Mouse (Mus musculus) left cerebral cortex, adult 11 months (tissue): ENCODE results near the gene Otoa.

Source experiments
- DNase-seq: peaks from one replicate; pipeline ENCODE4 v3.0.0; 2022; ENCODE audit warnings: low spot score

Otoa gene

DNA sequence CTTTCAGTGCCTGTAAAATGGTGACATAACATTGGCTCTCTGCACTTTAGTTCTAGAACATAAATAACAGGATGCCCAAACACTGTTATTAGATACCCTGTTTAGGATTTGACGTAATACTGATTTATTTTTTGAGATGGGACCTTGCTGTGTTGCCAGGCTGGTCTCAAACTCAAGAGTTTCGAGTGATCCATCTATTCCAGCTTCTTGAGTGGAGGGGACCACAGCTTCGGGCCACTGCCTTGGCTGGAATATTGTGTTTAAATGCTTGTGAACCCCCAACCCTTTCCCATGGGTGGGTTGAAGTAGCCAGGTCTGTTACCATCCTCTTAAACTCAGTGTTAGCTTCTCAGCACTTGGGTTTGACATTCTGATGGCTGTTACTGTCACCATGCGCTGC lies at the start of gene Otoa:
Otoa (plus strand) TSS at position 301 of the 400 bp plus-strand sequence.
- DNase-seq, result no peak

DNA sequence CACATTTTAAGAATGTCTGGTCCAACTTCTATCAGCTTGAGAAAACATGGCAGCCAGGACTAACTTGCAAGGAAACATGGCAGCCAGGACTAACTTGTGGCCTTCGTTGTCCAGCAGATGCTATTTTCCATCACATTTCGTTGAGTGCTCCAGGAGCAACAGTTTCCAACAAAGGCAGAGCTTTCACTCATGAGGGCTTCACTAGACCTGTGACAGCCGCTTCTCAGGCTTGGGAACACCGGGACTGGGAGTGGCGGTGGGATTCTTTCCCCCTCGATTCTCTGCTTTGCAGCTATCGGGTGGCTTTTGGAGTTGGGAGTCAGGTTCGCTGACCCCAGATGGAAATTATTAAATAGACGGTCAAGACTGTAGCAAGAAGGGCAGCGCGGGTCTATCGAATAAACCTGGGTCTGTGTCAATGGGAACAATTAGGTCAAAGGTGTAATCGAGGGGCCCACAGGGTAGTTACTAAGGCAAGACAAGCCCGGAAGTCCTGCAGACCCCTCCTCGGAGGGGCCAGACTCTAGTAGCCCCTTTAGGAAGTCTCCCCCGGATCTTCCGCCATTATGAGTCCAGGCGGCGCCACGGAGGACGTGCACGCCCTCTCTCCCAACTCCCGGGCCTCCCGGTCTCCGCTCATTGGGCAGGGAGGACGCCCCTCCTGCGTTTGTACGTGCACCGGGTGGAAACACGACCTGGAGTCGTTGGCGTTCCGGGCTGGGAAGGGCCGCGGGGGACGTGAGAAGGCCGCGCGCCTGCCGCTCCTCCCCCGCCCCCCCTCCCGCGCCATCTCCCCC lies 47.4 kb upstream of the Otoa start, which contains the start of gene Mettl9:
Mettl9 (plus strand) TSS at position 590 of the 797 bp plus-strand sequence.
- peak; percentile 83 for DNase-seq

- peak; percentile 29 for DNase-seq
These were observed 46.7 kb upstream of the Otoa start for GRCm38 (mm10) chr7:121034701-121035141.

DNA sequence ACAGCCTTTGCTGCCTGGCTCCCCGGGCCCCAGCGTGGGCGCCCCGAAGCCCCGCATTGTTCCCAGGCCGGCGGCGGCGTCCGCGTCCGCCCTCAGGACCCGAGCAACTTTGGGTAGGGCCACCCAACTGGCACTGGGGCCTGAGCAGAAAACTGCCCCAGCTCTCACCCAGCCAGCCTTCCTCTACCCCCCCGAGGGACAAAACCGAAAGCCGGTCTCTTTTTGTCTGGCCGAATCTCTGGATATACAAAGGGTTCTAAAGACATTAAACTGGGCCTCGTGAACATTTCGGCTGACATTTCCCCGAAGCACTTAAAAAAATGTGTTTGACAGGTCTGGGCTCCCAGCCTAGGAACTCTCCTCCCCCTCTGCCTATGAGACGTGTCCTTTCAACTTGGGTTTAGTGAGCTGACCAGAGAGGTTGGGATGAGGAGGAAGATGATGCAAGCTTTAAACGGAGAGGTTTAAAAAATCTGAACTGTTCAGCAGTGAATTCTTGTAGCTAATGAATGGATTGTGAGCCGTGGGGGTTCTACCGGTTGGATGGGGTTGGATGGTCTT lies 46.2 kb upstream of the Otoa start:
- no peak for DNase-seq

DNA sequence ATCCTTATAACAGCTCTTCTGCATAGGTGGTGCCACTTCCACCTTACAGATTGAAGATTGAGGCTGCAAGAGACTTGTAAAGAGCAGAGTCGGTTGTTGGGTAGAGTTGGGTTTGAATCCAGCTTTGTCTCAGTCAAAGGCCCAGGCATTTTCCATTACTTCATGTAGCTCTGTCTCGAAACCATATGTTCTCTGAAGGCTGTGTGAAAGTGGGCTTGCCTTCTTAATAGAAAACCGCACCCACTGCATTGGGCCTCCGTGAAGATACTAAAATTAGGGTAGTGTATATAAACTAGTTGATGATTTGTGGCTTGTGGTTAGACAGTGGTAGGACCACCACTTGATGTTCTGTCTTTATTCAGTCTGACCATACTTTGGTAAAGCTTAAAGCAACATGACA lies 40.9 kb upstream of the Otoa start:
- no peak for DNase-seq

- no peak for DNase-seq
These were observed 39.5 kb upstream of the Otoa start for GRCm38 (mm10) chr7:121041989-121042388.

DNA sequence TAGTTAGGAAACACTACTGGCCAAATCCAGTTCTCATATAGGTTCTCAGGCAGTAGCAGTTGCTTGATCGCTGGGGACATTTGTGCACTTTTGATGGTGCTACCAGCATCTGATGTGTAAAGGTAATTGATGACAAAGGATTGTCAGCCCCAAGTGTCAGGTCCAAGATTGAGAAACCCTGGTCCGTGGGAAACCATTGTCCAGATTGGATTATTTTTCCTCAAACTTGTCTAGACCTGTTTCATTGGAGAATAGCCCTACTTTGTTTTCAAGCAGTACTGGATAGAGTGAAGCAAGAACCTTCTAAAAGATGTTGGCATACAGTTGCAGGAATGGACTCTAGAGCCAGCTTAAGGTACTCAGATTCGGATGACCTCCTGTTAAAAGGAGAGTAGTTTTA lies 38.4 kb upstream of the Otoa start:
- DNase-seq, result no peak

- DNase-seq, result no peak
These were observed 37.9 kb upstream of the Otoa start for GRCm38 (mm10) chr7:121043510-121043909.

GRCm38 (mm10) chr7:121044251-121044650 lies 37.2 kb upstream of the Otoa start:
- DNase-seq, result no peak

DNA sequence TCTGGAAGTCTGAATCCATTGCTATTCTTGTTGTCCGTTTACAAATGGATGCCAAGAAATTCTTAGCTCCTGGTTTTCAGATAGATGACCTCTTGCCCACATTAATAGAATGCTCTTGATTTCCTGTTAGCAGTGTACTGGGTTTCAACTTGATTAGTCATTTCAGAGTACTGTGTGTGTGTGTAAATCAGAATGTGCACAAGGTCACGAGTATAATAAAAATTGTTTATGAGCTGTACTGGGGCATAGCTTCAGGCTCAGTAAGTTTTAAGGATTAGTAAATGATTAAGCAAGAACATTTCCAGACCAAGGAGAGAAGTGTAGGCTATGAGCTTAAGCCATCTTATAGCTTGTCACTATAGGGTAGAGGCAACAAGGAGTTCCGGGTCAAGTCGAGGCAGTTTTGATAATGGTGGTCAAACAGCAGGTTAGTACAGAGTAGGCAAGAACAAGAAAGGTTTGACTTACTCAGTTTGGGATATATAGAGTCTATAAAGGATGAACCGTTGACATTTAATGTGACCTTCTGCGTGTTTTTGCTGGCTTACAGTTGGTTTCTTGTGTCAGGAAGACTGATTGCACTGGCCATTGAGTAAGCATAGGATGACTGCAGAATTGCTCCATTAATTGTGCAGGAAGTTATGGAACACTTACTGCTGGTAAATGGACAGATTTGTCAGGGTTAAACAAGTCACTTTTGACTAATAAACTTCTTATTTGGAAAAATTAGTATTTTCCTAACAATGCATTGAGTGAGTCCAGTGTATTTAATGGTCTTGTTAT lies 35.6 kb upstream of the Otoa start:
- no peak for DNase-seq

GRCm38 (mm10) chr7:121047624-121048023 lies 33.8 kb upstream of the Otoa start:
- no peak for DNase-seq

- DNase-seq, result no peak
These were observed 28.4 kb upstream of the Otoa start for GRCm38 (mm10) chr7:121053071-121053470.

GRCm38 (mm10) chr7:121059477-121060218 lies 21.8 kb upstream of the Otoa start:
- DNase-seq, result no peak

DNA sequence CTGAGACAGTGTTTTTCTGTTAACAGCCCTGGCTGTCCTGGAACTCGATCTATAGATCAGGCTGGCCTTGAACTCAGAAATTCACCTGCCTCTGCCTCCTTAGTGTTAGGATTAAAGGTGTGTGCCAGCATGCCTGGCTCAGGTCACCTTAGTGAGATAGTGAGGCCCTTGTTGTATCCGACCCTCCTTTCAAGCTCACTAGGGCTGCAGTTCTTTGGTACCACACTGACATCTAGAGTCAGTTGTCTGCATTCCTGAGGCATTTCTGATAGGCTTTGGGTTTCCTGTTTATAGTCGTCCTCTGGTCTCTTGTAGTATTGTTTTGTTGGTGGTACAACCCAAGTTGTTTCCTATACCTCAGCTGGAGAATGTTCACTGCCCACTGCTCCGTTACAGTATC lies 17.1 kb upstream of the Otoa start:
- no peak for DNase-seq

DNA sequence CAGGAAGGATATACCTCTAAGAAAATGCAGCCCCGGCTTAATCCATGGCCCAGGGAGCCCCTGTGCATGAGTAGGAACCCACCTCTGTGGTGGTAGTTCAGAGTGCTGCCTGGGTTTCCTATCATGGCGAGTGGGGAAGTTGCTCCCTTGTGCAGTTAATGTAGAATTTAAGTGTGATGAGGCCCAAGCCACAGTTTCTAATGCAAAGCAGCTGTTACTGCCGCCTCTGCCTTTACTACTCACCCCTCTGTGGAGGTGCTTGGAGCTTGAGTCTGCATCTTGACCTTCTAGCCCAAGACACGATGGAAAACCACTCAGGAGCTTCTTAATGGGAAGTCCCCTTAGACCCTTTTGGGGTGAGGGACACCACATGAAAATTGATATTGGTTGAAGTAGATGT lies 10.2 kb upstream of the Otoa start:
- no peak for DNase-seq

DNA sequence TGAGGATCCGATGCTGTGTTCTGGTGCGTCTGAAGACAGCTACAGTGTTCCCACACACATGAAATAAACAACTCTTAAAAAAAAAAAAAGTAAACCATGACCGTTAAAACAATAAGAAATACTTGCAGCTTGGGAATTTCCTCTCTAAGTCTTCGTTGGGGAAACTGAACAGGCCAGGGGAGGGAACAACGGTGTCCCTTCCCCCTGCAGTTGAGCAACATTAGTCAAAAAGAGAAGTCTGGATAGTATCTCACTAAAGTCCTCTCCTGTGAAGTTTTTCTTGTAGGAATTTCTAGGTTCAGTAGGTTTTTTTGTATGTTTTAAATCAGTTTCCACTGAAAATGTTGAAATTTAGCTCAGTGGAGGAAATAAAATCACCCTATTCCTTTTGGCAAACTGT lies 8.9 kb upstream of the Otoa start:
- DNase-seq, result no peak

DNA sequence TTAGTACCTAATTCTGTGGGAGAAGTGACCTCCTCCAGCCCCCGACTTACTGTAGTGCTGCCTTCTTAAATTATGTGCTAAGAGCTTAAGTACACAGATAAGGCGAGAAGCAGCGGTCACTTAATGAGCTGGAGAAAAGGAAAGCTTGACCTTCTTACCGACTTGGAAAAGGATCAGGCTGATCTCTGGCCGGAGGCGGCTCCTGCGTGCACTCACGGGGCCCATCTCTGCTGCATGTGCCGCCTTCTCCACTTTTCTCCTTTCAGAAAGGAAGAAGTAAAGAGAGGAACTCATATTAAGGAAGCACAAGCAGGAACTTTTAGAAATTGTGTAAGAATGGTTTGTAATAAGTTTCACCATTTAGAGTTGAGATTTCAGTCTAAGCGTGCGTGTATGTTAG lies 7.2 kb upstream of the Otoa start, which contains the start of gene Igsf6:
Igsf6 (minus strand) TSS at position 292 of the 400 bp plus-strand sequence.
- DNase-seq, result no peak

DNA sequence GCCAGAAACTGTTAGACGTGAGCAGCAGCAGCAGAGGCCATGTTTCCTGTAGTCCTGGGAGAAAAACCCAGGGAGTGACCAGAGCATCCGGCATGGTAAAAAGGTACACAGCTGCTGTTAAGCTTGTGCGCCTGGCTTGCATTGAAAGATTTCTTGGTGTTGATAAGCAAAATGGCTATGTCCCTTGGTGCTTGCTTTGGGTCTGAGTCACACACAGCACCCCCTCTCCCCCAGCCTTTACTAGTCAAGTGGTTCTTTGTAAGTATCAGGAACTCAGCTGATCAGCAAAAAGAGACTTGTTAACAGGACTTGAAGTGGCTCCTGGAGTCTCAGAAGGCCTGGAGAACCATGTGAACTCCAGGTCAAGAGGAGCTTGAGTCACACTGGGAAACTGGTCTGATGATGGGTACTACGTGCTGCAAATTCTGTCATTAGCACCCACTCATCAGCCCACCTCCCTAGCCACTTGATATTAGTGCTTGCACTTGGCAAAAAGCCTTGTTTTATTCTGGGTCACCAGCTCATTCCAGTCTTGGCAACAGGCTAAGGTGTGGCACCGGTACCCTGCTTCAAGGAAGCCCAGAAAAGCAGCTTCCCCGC lies 6.5 kb upstream of the Otoa start:
- DNase-seq, result no peak

DNA sequence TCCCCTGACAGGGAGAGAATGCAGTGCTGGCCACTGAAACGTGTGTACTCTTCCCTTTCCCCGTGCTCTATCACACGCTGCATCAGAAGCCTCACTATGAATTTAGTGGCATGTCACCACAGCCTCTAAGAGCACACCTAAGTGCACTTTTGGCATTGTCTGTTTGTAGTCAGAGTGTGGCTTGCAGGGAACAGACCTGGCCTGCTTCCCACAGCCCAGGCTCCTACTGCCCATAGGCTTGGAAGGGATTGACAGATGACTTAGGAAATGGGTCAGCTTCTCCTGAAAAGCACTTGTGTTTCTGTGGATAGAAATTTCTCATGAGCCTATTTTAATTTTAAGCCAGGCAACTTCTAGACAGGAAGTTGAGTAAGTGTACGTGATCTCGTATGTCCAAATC lies 6.0 kb upstream of the Otoa start:
- DNase-seq, result no peak

DNA sequence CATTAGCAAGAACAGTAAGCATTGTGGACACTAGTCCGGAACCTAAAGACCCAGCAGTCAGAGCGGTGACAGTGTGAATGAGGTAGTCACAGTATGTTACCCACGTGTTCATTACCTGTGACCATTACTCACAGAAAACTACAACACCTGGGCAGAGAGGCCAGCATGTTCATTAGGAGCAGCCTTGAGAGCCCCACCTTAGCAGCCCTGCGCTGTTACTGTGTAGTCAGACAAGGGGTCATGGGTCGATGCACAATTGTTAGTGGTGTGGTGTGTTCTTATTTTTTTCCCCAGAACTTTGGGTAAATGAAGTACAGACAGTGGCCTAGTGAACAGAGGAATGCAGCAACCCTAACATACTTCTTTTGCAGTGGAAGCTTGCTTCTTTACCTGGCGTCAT lies 4.1 kb upstream of the Otoa start:
- no peak for DNase-seq

GRCm38 (mm10) chr7:121077829-121078228 lies 3.6 kb upstream of the Otoa start:
- DNase-seq, result peak; percentile 65

GRCm38 (mm10) chr7:121081816-121082215 lies 366 bp downstream of the Otoa start:
- DNase-seq, result no peak
